Mouse (Mus musculus): Measurements from ENCODE around the gene Pdzrn3.

The Pdzrn3 gene

GRCm38 (mm10) chr6:101372982-101373381, 4.7 kb downstream of the Pdzrn3 start:
- no peak for DNase-seq (ENCODE audit: low spot score)

GRCm38 (mm10) chr6:101366809-101367602, 10.7 kb downstream of the Pdzrn3 start:
- no peak for DNase-seq (ENCODE audit: low spot score)

- no peak for DNase-seq (ENCODE audit: low spot score)
These were observed 11.9 kb downstream of the Pdzrn3 start for GRCm38 (mm10) chr6:101365795-101366194.

GRCm38 (mm10) chr6:101363904-101364303, 13.8 kb downstream of the Pdzrn3 start:
- no peak for DNase-seq (ENCODE audit: low spot score)

- DNase-seq (ENCODE audit: low spot score) = no peak
These were observed 15.0 kb downstream of the Pdzrn3 start for GRCm38 (mm10) chr6:101362728-101363127.

GRCm38 (mm10) chr6:101362268-101362667, 15.4 kb downstream of the Pdzrn3 start:
- DNase-seq (ENCODE audit: low spot score) = no peak

GRCm38 (mm10) chr6:101360211-101360737, 17.4 kb downstream of the Pdzrn3 start:
- no peak for DNase-seq (ENCODE audit: low spot score)

GRCm38 (mm10) chr6:101359646-101360045, 18.1 kb downstream of the Pdzrn3 start:
- DNase-seq (ENCODE audit: low spot score) = no peak

- DNase-seq (ENCODE audit: low spot score) = no peak
These were observed 22.8 kb downstream of the Pdzrn3 start for GRCm38 (mm10) chr6:101354887-101355286.

GRCm38 (mm10) chr6:101354230-101354881, 23.3 kb downstream of the Pdzrn3 start:
- DNase-seq (ENCODE audit: low spot score) = no peak

- no peak for DNase-seq (ENCODE audit: low spot score)
These were observed 24.0 kb downstream of the Pdzrn3 start for GRCm38 (mm10) chr6:101353701-101354100.

- no peak for DNase-seq (ENCODE audit: low spot score)
These were observed 25.1 kb downstream of the Pdzrn3 start for GRCm38 (mm10) chr6:101352626-101353025.

- no peak for DNase-seq (ENCODE audit: low spot score)
These were observed 26.6 kb downstream of the Pdzrn3 start for GRCm38 (mm10) chr6:101351100-101351499.

GRCm38 (mm10) chr6:101350414-101350973, 27.2 kb downstream of the Pdzrn3 start:
- no peak for DNase-seq (ENCODE audit: low spot score)

- no peak for DNase-seq (ENCODE audit: low spot score)
These were observed 29.2 kb downstream of the Pdzrn3 start for GRCm38 (mm10) chr6:101348496-101348895.

- no peak for DNase-seq (ENCODE audit: low spot score)
These were observed 37.6 kb downstream of the Pdzrn3 start for GRCm38 (mm10) chr6:101340051-101340450.

- peak; percentile 77 for DNase-seq (ENCODE audit: low spot score)
These were observed 39.7 kb downstream of the Pdzrn3 start for GRCm38 (mm10) chr6:101337842-101338528.

GRCm38 (mm10) chr6:101336660-101337059, 41.0 kb downstream of the Pdzrn3 start:
- no peak for DNase-seq (ENCODE audit: low spot score)

GRCm38 (mm10) chr6:101335744-101336143, 42.0 kb downstream of the Pdzrn3 start:
- no peak for DNase-seq (ENCODE audit: low spot score)

GRCm38 (mm10) chr6:101334495-101334894, 43.2 kb downstream of the Pdzrn3 start:
- no peak for DNase-seq (ENCODE audit: low spot score)

- no peak for DNase-seq (ENCODE audit: low spot score)
These were observed 47.3 kb downstream of the Pdzrn3 start for GRCm38 (mm10) chr6:101330392-101330791.

GRCm38 (mm10) chr6:101329499-101329898, 48.2 kb downstream of the Pdzrn3 start:
- no peak for DNase-seq (ENCODE audit: low spot score)
